Mouse (Mus musculus) heart, embryonic 13.5 days (tissue): Measurements from ENCODE around the gene Spdl1. TPM values are rescaled to one million over a fixed set of nuclear protein-coding genes. Genes with fewer than 3 reads are reported as not detected.
"Not testable (repeated sequence)": the region's sequence is repeated elsewhere in the genome, so short reads cannot be mapped to it uniquely, and the experiment has no call there.

ENCODE experiments used
- ATAC-seq: fragments of 200-750 bp; cut with Nextera tagmentation; 2 replicates; pipeline ENCODE4 v1.8.0; 2017; ENCODE audit warnings: moderate TSS enrichment; ENCODE audit not compliant: insufficient number of reproducible peaks, low FRiP score, low TSS enrichment; ENCODE audit errors: extremely low read depth
- H3K27ac ChIP-seq: fragments of 300-500 bp; sonication (generic); replicated peaks from 2 replicates; pipeline ENCODE4 v1.5.1; 2015; ENCODE audit warnings: moderate library complexity, mild to moderate bottlenecking, inconsistent platforms
- H3K27me3 ChIP-seq: fragments of 300-500 bp; sonication (generic); replicated peaks from 2 replicates; pipeline ENCODE4 v1.6.1; 2015; ENCODE audit warnings: mild to moderate bottlenecking, inconsistent platforms
- H3K36me3 ChIP-seq: fragments of 300-500 bp; sonication (generic); 2 replicates; pipeline ENCODE4 v1.6.1; 2015; ENCODE audit warnings: mild to moderate bottlenecking, inconsistent platforms
- H3K4me1 ChIP-seq: fragments of 300-500 bp; sonication (generic); 2 replicates; pipeline ENCODE4 v1.6.1; 2015; ENCODE audit warnings: inconsistent platforms
- H3K4me2 ChIP-seq: fragments of 300-500 bp; sonication (generic); 2 replicates; pipeline ENCODE4 v1.6.1; 2015; ENCODE audit warnings: inconsistent platforms, mild to moderate bottlenecking, moderate library complexity
- H3K4me3 ChIP-seq: fragments of 300-500 bp; sonication (generic); 2 replicates; pipeline ENCODE4 v1.5.1; 2015; ENCODE audit warnings: moderate library complexity, mild to moderate bottlenecking, inconsistent platforms
- H3K9ac ChIP-seq: fragments of 300-500 bp; sonication (generic); 2 replicates; pipeline ENCODE4 v1.6.1; 2015; ENCODE audit warnings: inconsistent platforms, mild to moderate bottlenecking, moderate library complexity
- H3K9me3 ChIP-seq: fragments of 300-500 bp; sonication (generic); 2 replicates; pipeline ENCODE4 v1.6.1; 2016; ENCODE audit warnings: inconsistent platforms
- WGBS: fragments of 180-500 bp; shearing (Covaris S2); methylation state at CpG from one replicate; pipeline ENCODE4 v1.1.7; 2015; ENCODE audit warnings: mixed read lengths; 5-methylcytosine and 5-hydroxymethylcytosine counted together
- polyA plus RNA-seq: library from polyadenylated mRNA; unstranded; fragments of >200 nt; fragmentation: Nextera tagmentation; extraction: Ambion mirVana; gene quantifications from 2 replicates; pipeline ENCODE4 v1.2.1, GENCODE M21; 2015

Spdl1 gene
- polyA plus RNA-seq, 1 experiment from 2014 or later, result 14.6 TPM

- Histone ChIP-seq H3K36me3 (no peaks in the 10 kb centered on the region), H3K4me2 (peak overlapping the region; percentile 65), H3K27me3 (peaks cover 14% of the 10 kb centered on the region; the same call in 1 of the 2 replicates), H3K9ac (peak overlapping the region; percentile 50), H3K4me3 (peak overlapping the region; percentile 34), H3K9me3 (no peaks in the 10 kb centered on the region), H3K4me1 (peaks cover 13% of the 10 kb centered on the region), H3K27ac (peak overlapping the region; percentile 34)
- ATAC-seq, result no peak
- 19% methylated on average over 22 of the region's 22 CpGs for WGBS
These were observed 12.3 kb upstream of the Spdl1 start for GRCm38 (mm10) chr11:34845567-34846267.

GRCm38 (mm10) chr11:34843517-34843916 lies 10.1 kb upstream of the Spdl1 start:
- H3K27ac ChIP-seq, result no peak overlapping the region
- H3K9me3 ChIP-seq, result no peaks in the 10 kb centered on the region
- peaks cover 13% of the 10 kb centered on the region for H3K4me1 ChIP-seq
- 14% methylated on average over 5 of the region's 5 CpGs for WGBS
- H3K9ac ChIP-seq, result no peak overlapping the region
- H3K36me3 ChIP-seq, result no peaks in the 10 kb centered on the region
- peaks cover 11% of the 10 kb centered on the region; the same call in 1 of the 2 replicates for H3K27me3 ChIP-seq
- no peak for ATAC-seq
- H3K4me2 ChIP-seq, result no peak overlapping the region
- no peak overlapping the region for H3K4me3 ChIP-seq

GRCm38 (mm10) chr11:34840283-34840682 lies 6.8 kb upstream of the Spdl1 start:
- no peaks in the 10 kb centered on the region for H3K36me3 ChIP-seq
- ATAC-seq, result no peak
- H3K9me3 ChIP-seq, result no peaks in the 10 kb centered on the region
- 35% methylated on average over 5 of the region's 5 CpGs for WGBS
- no peak overlapping the region for H3K4me2 ChIP-seq
- H3K4me1 ChIP-seq, result peaks cover 2% of the 10 kb centered on the region
- H3K4me3 ChIP-seq, result no peak overlapping the region
- H3K9ac ChIP-seq, result no peak overlapping the region
- H3K27ac ChIP-seq, result no peak overlapping the region
- H3K27me3 ChIP-seq, result peaks cover 3% of the 10 kb centered on the region; the same call in 1 of the 2 replicates

- ATAC-seq, result no peak
- Histone ChIP-seq H3K4me3 (no peak overlapping the region), H3K36me3 (no peaks in the 10 kb centered on the region), H3K9me3 (no peaks in the 10 kb centered on the region), H3K27ac (no peak overlapping the region), H3K4me1 (peaks cover 7% of the 10 kb centered on the region), H3K9ac (no peak overlapping the region), H3K4me2 (no peak overlapping the region), H3K27me3 (peaks cover 3% of the 10 kb centered on the region; the same call in 1 of the 2 replicates)
- WGBS, result 55% methylated on average over 4 of the region's 4 CpGs
These were observed 5.6 kb upstream of the Spdl1 start for GRCm38 (mm10) chr11:34839051-34839450.

GRCm38 (mm10) chr11:34836272-34836671 lies 2.8 kb upstream of the Spdl1 start:
- no peak overlapping the region for H3K27ac ChIP-seq
- H3K36me3 ChIP-seq, result no peaks in the 10 kb centered on the region
- WGBS, result 48% methylated on average over 2 of the region's 2 CpGs
- H3K27me3 ChIP-seq, result no peaks in the 10 kb centered on the region; the same call in 1 of the 2 replicates
- no peak overlapping the region for H3K9ac ChIP-seq
- ATAC-seq, result no peak
- no peak overlapping the region for H3K4me2 ChIP-seq
- H3K4me1 ChIP-seq, result peaks cover 17% of the 10 kb centered on the region
- no peak overlapping the region for H3K4me3 ChIP-seq
- no peaks in the 10 kb centered on the region for H3K9me3 ChIP-seq

GRCm38 (mm10) chr11:34832678-34833077 lies 763 bp downstream of the Spdl1 start:
- H3K9me3 ChIP-seq, result no peaks in the 10 kb centered on the region
- no peaks in the 10 kb centered on the region for H3K27me3 ChIP-seq
- peaks cover 17% of the 10 kb centered on the region for H3K4me1 ChIP-seq
- H3K4me3 ChIP-seq, result peak overlapping the region; percentile 85
- ATAC-seq, result no peak
- WGBS, result 19% methylated on average over 4 of the region's 5 CpGs
- peaks cover 32% of the 10 kb centered on the region for H3K36me3 ChIP-seq
- peak overlapping the region; percentile 91 for H3K9ac ChIP-seq
- peak overlapping the region; percentile 76 for H3K4me2 ChIP-seq
- no peak overlapping the region for H3K27ac ChIP-seq

GRCm38 (mm10) chr11:34827803-34828202 lies 5.6 kb downstream of the Spdl1 start:
- Histone ChIP-seq H3K9me3 (no peaks in the 10 kb centered on the region), H3K4me2 (no peak overlapping the region), H3K27ac (no peak overlapping the region), H3K27me3 (no peaks in the 10 kb centered on the region), H3K36me3 (peaks cover 58% of the 10 kb centered on the region), H3K4me3 (no peak overlapping the region), H3K9ac (no peak overlapping the region), H3K4me1 (peaks cover 8% of the 10 kb centered on the region)
- WGBS, result 89% methylated on average over 3 of the region's 3 CpGs
- ATAC-seq, result no peak

- ATAC-seq, result no peak
- WGBS, result 88% methylated on average over 2 of the region's 2 CpGs
- H3K36me3 ChIP-seq, result peaks cover 64% of the 10 kb centered on the region
These were observed 6.5 kb downstream of the Spdl1 start for GRCm38 (mm10) chr11:34826940-34827339.

GRCm38 (mm10) chr11:34824791-34825190 lies 8.7 kb downstream of the Spdl1 start:
- ATAC-seq, result no peak
- WGBS, result 92% methylated on average over 4 of the region's 4 CpGs
- no peak overlapping the region for H3K4me2 ChIP-seq
- H3K4me1 ChIP-seq, result no peaks in the 10 kb centered on the region
- peaks cover 71% of the 10 kb centered on the region for H3K36me3 ChIP-seq
- no peak overlapping the region for H3K27ac ChIP-seq
- H3K9me3 ChIP-seq, result no peaks in the 10 kb centered on the region
- H3K27me3 ChIP-seq, result no peaks in the 10 kb centered on the region
- H3K9ac ChIP-seq, result no peak overlapping the region
- H3K4me3 ChIP-seq, result no peak overlapping the region

More at GRCm38 (mm10) chr11:34826940-34827339, 6.5 kb downstream of the Spdl1 start:
- no peaks in the 10 kb centered on the region for H3K9me3 ChIP-seq
- H3K4me3 ChIP-seq, result no peak overlapping the region
- H3K4me1 ChIP-seq, result no peaks in the 10 kb centered on the region; the same call in 1 of the 2 replicates
- H3K9ac ChIP-seq, result no peak overlapping the region
- H3K27ac ChIP-seq, result no peak overlapping the region
- H3K4me2 ChIP-seq, result no peak overlapping the region
- H3K27me3 ChIP-seq, result no peaks in the 10 kb centered on the region

GRCm38 (mm10) chr11:34814767-34815166 lies 18.7 kb downstream of the Spdl1 start:
- WGBS, result 17% methylated on average over 2 of the region's 2 CpGs

GRCm38 (mm10) chr11:34814319-34814718 lies 19.1 kb downstream of the Spdl1 start:
- no peak overlapping the region for H3K27ac ChIP-seq
- H3K4me3 ChIP-seq, result no peak overlapping the region
- 86% methylated on average over 6 of the region's 6 CpGs for WGBS
- no peaks in the 10 kb centered on the region for H3K27me3 ChIP-seq
- H3K9me3 ChIP-seq, result no peaks in the 10 kb centered on the region
- H3K4me1 ChIP-seq, result no peaks in the 10 kb centered on the region
- no peak overlapping the region for H3K9ac ChIP-seq
- no peak for ATAC-seq
- no peak overlapping the region for H3K4me2 ChIP-seq
- peaks cover 85% of the 10 kb centered on the region for H3K36me3 ChIP-seq

More at GRCm38 (mm10) chr11:34814767-34815166, 18.7 kb downstream of the Spdl1 start:
- H3K4me3 ChIP-seq, result no peak overlapping the region
- no peaks in the 10 kb centered on the region for H3K27me3 ChIP-seq
- H3K4me1 ChIP-seq, result no peaks in the 10 kb centered on the region
- H3K36me3 ChIP-seq, result peaks cover 84% of the 10 kb centered on the region
- no peak for ATAC-seq
- no peaks in the 10 kb centered on the region for H3K9me3 ChIP-seq
- no peak overlapping the region for H3K4me2 ChIP-seq
- no peak overlapping the region for H3K27ac ChIP-seq
- H3K9ac ChIP-seq, result no peak overlapping the region

- 74% methylated on average over 4 of the region's 4 CpGs for WGBS
- not testable (repeated sequence) for H3K9ac ChIP-seq, H3K4me3 ChIP-seq, H3K9me3 ChIP-seq, H3K27ac ChIP-seq, H3K27me3 ChIP-seq, H3K4me1 ChIP-seq, ATAC-seq, H3K4me2 ChIP-seq, H3K36me3 ChIP-seq
These were observed 28.4 kb downstream of the Spdl1 start for GRCm38 (mm10) chr11:34805026-34805425.
